Mouse (Mus musculus) forebrain, embryonic 15.5 days (tissue): ENCODE measurements around the gene Rgs7bp. TPM values are rescaled to one million over a fixed set of nuclear protein-coding genes. Genes with fewer than 3 reads are reported as not detected.

Experiments
- ATAC-seq: fragments of 200-750 bp; cut with Nextera tagmentation; replicated peaks from 2 replicates; pipeline ENCODE4 v1.8.0; 2017; ENCODE audit warnings: mild to moderate bottlenecking, moderate TSS enrichment, moderate library complexity
- H3K27ac ChIP-seq: fragments of 300-500 bp; sonication (generic); replicated peaks from 2 replicates; pipeline ENCODE4 v1.5.1; 2015; ENCODE audit warnings: mild to moderate bottlenecking, inconsistent platforms
- H3K27me3 ChIP-seq: fragments of 300-500 bp; sonication (generic); 2 replicates; pipeline ENCODE4 v1.6.1; 2015; ENCODE audit warnings: inconsistent platforms
- H3K36me3 ChIP-seq: fragments of 300-500 bp; sonication (generic); 2 replicates; pipeline ENCODE4 v1.6.1; 2015; ENCODE audit warnings: mild to moderate bottlenecking, inconsistent platforms
- H3K4me1 ChIP-seq: fragments of 300-500 bp; sonication (generic); 2 replicates; pipeline ENCODE4 v1.6.1; 2015; ENCODE audit warnings: inconsistent platforms
- H3K4me2 ChIP-seq: fragments of 300-500 bp; sonication (generic); replicated peaks from 2 replicates; pipeline ENCODE4 v1.6.1; 2015; ENCODE audit warnings: mild to moderate bottlenecking, inconsistent platforms
- H3K4me3 ChIP-seq: fragments of 300-500 bp; sonication (generic); 2 replicates; pipeline ENCODE4 v1.5.1; 2015; ENCODE audit warnings: mild to moderate bottlenecking, inconsistent platforms
- H3K9ac ChIP-seq: fragments of 300-500 bp; sonication (generic); replicated peaks from 2 replicates; pipeline ENCODE4 v1.6.1; 2015; ENCODE audit warnings: mild to moderate bottlenecking, inconsistent platforms
- H3K9me3 ChIP-seq: fragments of 300-500 bp; sonication (generic); 2 replicates; pipeline ENCODE4 v1.6.1; 2016; ENCODE audit warnings: inconsistent platforms
- WGBS: fragments of 180-500 bp; shearing (Covaris S2); methylation state at CpG from one replicate; pipeline ENCODE4 v1.1.7; 2015; ENCODE audit warnings: mixed read lengths; 5-methylcytosine and 5-hydroxymethylcytosine counted together
- polyA plus RNA-seq: library from polyadenylated mRNA; unstranded; fragments of >200 nt; fragmentation: Nextera tagmentation; extraction: Ambion mirVana; gene quantifications from 2 replicates; pipeline ENCODE4 v1.2.1, GENCODE M21; 2015

Gene Rgs7bp
- polyA plus RNA-seq = 5.2 TPM in 2 replicates

DNA sequence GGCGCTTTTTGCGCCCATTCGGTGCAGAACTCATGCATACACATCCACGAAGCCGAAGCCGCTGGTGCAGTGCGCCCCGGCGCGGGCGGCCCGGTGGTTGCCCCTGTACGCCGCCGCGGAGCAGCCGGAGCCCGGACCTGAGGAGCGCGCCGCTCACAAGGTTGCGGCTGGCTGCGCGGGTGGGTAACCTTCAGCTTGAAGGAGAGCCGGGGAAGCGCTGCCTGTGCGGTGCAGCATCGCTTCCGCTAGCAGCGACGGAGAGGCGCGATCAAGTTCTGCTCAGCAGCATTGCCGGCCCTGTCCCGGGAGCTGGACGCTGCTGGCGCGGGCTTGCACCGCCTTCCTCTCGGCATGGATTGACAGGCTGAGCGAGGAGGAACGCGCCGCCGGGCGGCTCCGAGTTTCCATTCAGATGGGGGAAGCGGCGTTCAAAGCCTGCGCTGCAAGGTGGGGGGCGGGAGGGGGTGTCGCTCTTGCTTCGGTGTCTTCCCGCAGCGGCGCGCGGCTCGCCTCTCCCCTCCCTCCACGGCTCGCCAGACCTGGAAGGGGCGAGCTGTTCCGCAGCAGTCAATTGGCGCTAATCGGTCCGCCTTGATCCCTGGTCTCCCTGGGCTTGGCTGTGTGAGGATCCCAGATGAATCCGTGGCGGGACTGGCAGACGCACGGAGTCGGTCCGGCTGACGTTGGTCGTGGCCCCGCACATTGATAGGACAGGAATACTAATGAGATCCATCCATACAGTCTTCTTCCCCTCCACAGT lies at the start of gene Rgs7bp:
Rgs7bp (minus strand) TSS at position 750 of the 760 bp plus-strand sequence.
- Histone ChIP-seq H3K4me2 (peak within 1 kb of the TSS; percentile 79), H3K27me3 (0 out of 2 replicates have a peak, but pooled peaks cover 3% of the 10 kb centered on the region), H3K36me3 (no peaks in the 10 kb centered on the region), H3K27ac (peak within 1 kb of the TSS; percentile 92), H3K9ac (peak within 1 kb of the TSS; percentile 82), H3K9me3 (no peaks in the 10 kb centered on the region), H3K4me1 (peaks cover 19% of the 10 kb centered on the region), H3K4me3 (peak within 1 kb of the TSS; percentile 77)
- WGBS = under 1% methylated on average over 75 of the region's 75 CpGs
- peak; percentile 93 for ATAC-seq

DNA sequence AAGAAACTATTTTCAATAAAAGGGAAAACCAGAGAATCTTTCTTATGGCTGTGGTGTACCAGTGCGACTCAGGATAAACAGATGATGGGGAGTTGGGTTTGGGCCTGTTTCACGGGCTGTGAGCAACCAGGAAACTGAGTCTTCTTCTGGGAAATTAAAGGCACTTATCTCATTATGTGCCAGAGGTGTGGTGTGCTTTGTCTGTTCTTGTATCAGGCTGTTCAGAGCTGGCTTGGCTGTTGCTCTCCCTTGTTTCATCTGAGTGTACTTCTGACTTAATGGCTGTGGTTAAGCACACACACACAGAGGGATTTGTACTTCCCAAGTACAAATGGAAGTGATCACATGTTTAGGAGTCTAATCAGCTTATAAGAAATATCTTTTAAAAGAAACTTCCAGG lies 49.7 kb upstream of the Rgs7bp start:
- Histone ChIP-seq H3K27me3 (no peaks in the 10 kb centered on the region), H3K27ac (no peak overlapping the region), H3K4me1 (no peaks in the 10 kb centered on the region), H3K36me3 (no peaks in the 10 kb centered on the region), H3K4me3 (no peak overlapping the region), H3K9me3 (no peaks in the 10 kb centered on the region), H3K9ac (no peak overlapping the region), H3K4me2 (no peak overlapping the region)
- 76% methylated on average over 2 of the region's 2 CpGs for WGBS
- ATAC-seq = no peak

DNA sequence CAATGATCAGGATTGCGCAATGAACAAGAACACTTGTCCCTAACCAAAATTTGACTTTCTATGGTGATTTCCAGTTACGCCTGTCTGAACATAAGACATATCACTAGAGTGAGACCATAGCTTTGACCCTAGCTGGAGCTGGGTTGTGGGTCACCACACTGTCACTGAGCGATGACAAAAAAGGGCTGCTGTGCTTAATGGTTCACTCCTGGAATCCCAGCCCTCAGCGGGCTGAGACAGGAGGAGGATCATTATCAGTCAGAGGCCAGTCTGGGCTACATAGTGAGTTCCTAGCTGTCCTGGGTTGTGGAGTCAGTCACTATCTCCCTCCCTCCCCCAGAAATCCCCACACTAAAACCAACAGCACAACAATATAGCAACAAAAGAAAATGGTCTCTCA lies 46.0 kb upstream of the Rgs7bp start:
- Histone ChIP-seq H3K4me3 (no peak overlapping the region), H3K4me2 (no peak overlapping the region), H3K9me3 (no peaks in the 10 kb centered on the region), H3K9ac (no peak overlapping the region), H3K27me3 (no peaks in the 10 kb centered on the region), H3K27ac (no peak overlapping the region), H3K4me1 (no peaks in the 10 kb centered on the region), H3K36me3 (no peaks in the 10 kb centered on the region)
- WGBS = 89% methylated on average over 4 of the region's 4 CpGs
- no peak for ATAC-seq

DNA sequence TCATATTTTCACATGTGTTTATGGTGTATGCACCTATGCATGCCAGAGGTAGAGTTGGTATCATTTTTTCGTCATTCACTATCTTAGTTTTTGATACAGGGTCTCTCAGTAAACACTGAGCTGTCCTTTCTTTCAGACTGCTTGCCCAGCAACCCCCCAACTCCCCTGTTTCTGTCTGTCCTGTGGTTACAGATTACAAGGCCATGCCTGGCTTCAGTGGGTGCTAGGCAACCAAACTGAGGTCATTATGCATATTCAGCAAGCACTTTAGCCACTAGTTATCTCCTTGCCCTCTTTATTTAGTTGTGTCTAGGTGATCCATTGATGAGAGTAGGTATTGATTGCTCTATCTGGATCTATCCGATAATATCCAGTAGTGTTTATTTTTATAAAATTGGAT lies 41.6 kb upstream of the Rgs7bp start:
- ATAC-seq = no peak
- 79% methylated on average over 2 of the region's 2 CpGs for WGBS
- no peak overlapping the region for H3K4me2 ChIP-seq
- no peaks in the 10 kb centered on the region for H3K36me3 ChIP-seq
- no peaks in the 10 kb centered on the region for H3K9me3 ChIP-seq
- H3K4me1 ChIP-seq = no peaks in the 10 kb centered on the region
- no peaks in the 10 kb centered on the region for H3K27me3 ChIP-seq
- no peak overlapping the region for H3K4me3 ChIP-seq
- no peak overlapping the region for H3K27ac ChIP-seq
- no peak overlapping the region for H3K9ac ChIP-seq

DNA sequence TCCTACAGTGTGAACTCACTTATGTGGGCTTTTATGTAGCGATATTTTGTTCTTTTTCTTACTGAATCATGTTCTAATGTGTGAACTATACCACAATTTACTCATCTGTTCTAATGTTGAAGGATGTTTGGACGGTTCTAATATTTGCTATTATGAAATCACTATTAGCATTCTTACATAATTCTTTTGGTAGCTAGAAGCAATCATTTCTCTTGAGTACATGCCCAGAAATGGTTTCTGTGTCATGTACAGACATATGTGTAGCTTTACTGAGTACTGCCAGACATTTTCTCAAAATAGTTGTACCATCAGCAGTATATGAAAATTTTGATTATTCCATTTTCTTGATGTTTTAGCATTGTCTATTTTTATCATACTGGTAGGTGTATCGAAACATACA lies 34.5 kb upstream of the Rgs7bp start:
- H3K4me3 ChIP-seq = no peak overlapping the region
- H3K36me3 ChIP-seq = no peaks in the 10 kb centered on the region
- H3K4me1 ChIP-seq = no peaks in the 10 kb centered on the region
- no peaks in the 10 kb centered on the region for H3K27me3 ChIP-seq
- no peak overlapping the region for H3K27ac ChIP-seq
- no peak for ATAC-seq
- no peaks in the 10 kb centered on the region for H3K9me3 ChIP-seq
- H3K9ac ChIP-seq = no peak overlapping the region
- H3K4me2 ChIP-seq = no peak overlapping the region
- WGBS = 89% methylated on average over 3 of the region's 3 CpGs

DNA sequence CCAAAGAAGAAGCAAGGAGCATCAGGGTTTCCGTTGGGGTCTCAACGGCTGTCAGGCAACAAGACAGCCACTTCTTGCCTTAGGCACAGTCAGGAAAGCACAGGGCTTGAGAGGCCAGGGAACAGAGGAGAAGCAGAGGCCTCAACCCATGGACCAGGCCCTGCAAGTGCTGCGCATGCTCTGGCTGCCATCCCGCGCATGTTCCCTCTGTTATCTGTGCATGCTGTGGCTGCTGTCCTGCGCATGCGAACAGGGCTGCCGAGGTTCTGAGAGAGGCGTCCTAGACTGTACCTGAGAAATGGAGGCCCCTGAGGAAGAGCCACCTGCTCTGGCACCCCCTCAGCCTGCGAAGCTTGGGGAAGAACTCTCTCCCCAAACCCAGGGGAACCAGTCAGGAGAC lies 27.1 kb upstream of the Rgs7bp start, which contains the start of gene 4933425L06Rik:
4933425L06Rik (plus strand) TSS at position 261 of the 400 bp plus-strand sequence.
- Histone ChIP-seq H3K4me1 (no peaks in the 10 kb centered on the region), H3K9me3 (no peaks in the 10 kb centered on the region), H3K27me3 (no peaks in the 10 kb centered on the region), H3K9ac (no peak within 1 kb of the TSS), H3K4me2 (no peak within 1 kb of the TSS), H3K36me3 (no peaks in the 10 kb centered on the region), H3K27ac (no peak within 1 kb of the TSS), H3K4me3 (no peak within 1 kb of the TSS)
- 91% methylated on average over 10 of the region's 10 CpGs for WGBS
- ATAC-seq = no peak

DNA sequence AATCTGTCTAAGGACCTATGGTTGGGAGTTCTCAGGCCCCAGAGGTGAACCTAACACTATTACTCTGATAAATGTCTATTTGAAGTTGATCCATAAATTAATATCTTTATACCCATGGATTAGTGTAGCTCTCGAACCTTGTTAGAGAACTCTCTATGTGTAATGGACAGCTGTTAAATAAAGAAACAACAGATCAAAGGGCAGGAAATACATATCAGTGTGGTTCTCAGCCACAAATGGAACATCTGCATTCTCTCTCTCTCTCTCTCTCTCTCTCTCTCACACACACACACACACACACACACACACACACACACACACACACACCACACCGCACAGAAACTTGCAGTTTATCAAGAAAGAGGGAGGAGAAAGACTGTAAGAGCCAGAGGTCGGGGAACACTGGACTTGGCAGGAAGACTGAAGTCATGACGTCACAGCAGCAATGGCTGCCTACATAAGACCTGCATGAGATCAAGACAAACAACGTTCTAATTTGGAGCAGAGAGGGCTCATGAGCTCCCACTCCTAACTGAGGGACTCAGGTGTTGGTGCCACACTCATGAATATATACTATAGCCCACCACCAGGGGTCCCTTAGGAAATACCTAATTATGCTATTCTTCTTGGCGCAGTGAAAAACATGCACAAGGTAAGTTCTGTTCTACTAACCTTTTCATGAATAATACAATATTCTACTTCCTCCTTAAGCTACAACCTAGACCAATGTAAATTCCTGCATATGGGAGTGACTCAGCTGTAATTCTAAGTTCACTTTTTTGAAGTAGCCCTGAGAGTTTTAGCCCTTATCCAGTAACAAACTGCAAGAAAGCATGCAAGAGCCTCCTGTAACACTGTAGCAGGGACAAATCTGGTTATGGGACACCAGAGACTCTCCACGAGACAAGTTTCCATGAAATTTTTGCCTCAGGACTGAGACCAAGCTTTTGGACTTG lies 12.4 kb upstream of the Rgs7bp start:
- Histone ChIP-seq H3K27ac (no peak overlapping the region), H3K9me3 (no peaks in the 10 kb centered on the region), H3K27me3 (no peaks in the 10 kb centered on the region), H3K36me3 (no peaks in the 10 kb centered on the region), H3K4me3 (no peak overlapping the region), H3K4me2 (no peak overlapping the region), H3K4me1 (no peaks in the 10 kb centered on the region), H3K9ac (no peak overlapping the region)
- ATAC-seq = no peak
- 70% methylated on average over 7 of the region's 7 CpGs for WGBS

DNA sequence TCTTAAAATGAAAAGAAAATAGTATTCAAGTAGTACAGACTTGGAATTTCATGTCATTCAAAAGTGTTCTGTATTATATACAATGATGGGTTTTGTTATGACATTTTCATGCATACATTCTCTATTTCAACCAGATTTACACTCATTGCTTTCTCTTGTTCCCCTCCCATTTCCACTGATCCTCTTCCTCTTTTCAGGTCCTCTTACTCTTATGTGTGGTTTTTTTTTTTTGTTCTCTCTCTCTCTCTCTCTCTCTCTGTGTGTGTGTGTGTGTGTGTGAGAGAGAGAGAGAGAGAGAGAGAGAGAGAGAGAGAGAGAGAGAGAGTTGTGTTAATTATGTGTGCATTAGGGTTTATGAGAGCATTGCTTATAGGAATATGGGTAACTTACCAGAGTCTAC lies 11.4 kb upstream of the Rgs7bp start:
- no peak overlapping the region for H3K4me2 ChIP-seq
- no peaks in the 10 kb centered on the region for H3K9me3 ChIP-seq
- H3K9ac ChIP-seq = no peak overlapping the region
- no peak overlapping the region for H3K27ac ChIP-seq
- ATAC-seq = no peak
- H3K4me3 ChIP-seq = no peak overlapping the region
- no peaks in the 10 kb centered on the region for H3K27me3 ChIP-seq
- no peaks in the 10 kb centered on the region for H3K4me1 ChIP-seq
- no peaks in the 10 kb centered on the region for H3K36me3 ChIP-seq

DNA sequence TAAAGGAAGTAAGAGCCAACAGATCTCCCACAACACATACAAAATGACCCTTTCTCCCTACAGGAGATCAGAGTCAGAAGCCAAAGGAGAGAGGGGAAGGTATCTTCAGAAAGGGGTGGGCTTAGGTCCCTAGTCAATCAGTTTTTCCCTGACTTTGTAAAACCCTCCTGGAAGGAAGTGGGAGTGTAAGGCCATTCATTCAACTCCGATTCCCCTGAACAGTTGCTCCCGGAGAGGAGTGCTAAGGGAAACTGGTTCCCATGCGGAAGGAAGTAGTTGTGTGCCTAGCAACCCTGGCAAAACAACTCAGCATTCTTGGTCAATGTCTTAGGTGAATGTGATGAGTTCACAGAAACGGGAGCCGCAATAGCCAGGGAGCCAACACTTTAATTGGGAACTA lies 644 bp upstream of the Rgs7bp start:
- H3K27me3 ChIP-seq = 0 out of 2 replicates have a peak, but pooled peaks cover 3% of the 10 kb centered on the region
- peak overlapping the region; percentile 79 for H3K4me2 ChIP-seq
- no peak overlapping the region for H3K9ac ChIP-seq
- H3K27ac ChIP-seq = peak overlapping the region; percentile 92; the same call in 1 of the 2 replicates
- H3K4me1 ChIP-seq = peaks cover 19% of the 10 kb centered on the region
- peak overlapping the region; percentile 77 for H3K4me3 ChIP-seq
- H3K36me3 ChIP-seq = no peaks in the 10 kb centered on the region
- 17% methylated on average over 5 of the region's 5 CpGs for WGBS
- no peak for ATAC-seq
- H3K9me3 ChIP-seq = no peaks in the 10 kb centered on the region

DNA sequence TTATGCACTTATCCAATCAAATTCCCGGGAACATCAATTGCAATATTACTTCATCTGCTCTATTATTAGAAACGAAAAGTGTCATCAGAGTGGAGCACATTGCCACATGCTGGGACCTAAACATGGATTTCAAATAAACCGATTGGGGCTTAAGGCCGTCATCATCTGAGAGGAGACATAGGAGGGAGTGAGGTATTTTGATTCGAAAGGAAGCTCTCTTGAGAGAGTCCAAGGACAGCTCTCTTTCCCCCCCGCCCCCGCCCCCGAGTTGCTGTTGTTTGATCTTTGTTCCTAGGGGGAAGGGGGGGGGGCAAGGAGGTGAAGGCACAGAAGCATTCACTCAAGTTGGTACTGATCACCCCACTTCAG lies 195 bp upstream of the Rgs7bp start:
- Histone ChIP-seq H3K9ac (peak overlapping the region; percentile 82), H3K27ac (peak overlapping the region; percentile 92), H3K4me1 (peaks cover 19% of the 10 kb centered on the region), H3K4me3 (peak overlapping the region; percentile 77), H3K9me3 (no peaks in the 10 kb centered on the region), H3K4me2 (peak overlapping the region; percentile 79), H3K27me3 (0 out of 2 replicates have a peak, but pooled peaks cover 3% of the 10 kb centered on the region), H3K36me3 (no peaks in the 10 kb centered on the region)
- ATAC-seq = peak; percentile 44
- under 1% methylated on average over 7 of the region's 8 CpGs for WGBS

DNA sequence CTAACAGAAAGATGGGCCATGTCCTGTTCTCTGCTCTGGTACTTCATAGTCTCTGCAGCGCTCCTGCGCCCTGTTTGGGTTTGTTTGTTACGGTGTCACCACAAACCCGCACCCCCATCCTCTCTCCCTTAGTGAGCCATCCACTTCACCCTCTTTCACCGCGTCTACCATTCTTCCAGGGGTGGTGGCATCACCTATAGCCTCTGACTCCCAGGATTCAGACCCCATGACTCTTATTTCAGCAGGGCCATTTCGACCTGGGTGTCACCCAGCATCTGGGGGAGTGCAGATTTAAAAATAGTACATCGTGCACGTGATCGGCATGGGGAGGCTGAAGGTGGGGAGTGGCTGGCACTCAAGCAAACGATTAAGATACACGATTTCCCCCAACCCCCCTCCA lies 1.1 kb downstream of the Rgs7bp start:
- peak overlapping the region; percentile 82 for H3K9ac ChIP-seq
- H3K4me3 ChIP-seq = peak overlapping the region; percentile 77
- WGBS = 1% methylated on average over 12 of the region's 12 CpGs
- peak; percentile 20 for ATAC-seq
- no peaks in the 10 kb centered on the region for H3K36me3 ChIP-seq
- H3K4me2 ChIP-seq = peak overlapping the region; percentile 79
- 0 out of 2 replicates have a peak, but pooled peaks cover 3% of the 10 kb centered on the region for H3K27me3 ChIP-seq
- H3K9me3 ChIP-seq = no peaks in the 10 kb centered on the region
- peaks cover 19% of the 10 kb centered on the region for H3K4me1 ChIP-seq
- H3K27ac ChIP-seq = peak overlapping the region; percentile 92

DNA sequence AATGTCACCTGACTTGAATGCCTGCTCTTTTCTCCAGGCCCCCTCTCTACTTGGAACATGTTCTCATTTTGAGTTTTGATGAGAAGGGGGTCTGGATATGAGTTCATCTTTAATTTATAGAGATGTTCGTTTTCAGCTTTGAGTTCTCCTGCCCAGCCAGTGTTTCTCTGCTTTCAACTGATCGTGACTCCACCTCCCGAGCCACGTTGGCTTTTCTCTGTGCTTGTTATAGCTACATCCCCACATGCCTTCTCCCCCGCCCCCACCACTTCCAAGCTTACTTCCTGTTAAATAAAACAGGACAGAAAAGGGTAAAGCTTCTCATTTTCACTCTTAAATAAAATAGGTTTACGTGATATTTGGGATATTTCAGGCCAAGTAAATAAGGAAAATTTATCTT lies 3.3 kb downstream of the Rgs7bp start:
- H3K4me2 ChIP-seq = no peak overlapping the region
- WGBS = 51% methylated on average over 6 of the region's 6 CpGs
- H3K27me3 ChIP-seq = 0 out of 2 replicates have a peak, but pooled peaks cover 3% of the 10 kb centered on the region

More for the DNA sequence above, 3.3 kb downstream of the Rgs7bp start:
- Histone ChIP-seq H3K4me3 (no peak overlapping the region), H3K27ac (no peak overlapping the region), H3K9me3 (no peaks in the 10 kb centered on the region), H3K36me3 (no peaks in the 10 kb centered on the region), H3K9ac (no peak overlapping the region), H3K4me1 (peaks cover 19% of the 10 kb centered on the region)
- no peak for ATAC-seq
